Mouse (Mus musculus): ENCODE measurements at regions not wholly inside any gene's neighbourhood (a gene's known extent, or its start where the extent isn't known, plus 50 kb on each side); places are given as distances from the start of the nearest gene placed in this dataset.
A peak's percentile ranks its signal among the peaks of the same experiment; 100 is the strongest.

- H3K4me1 ChIP-seq (ENCODE audit: control insufficient read depth, insufficient read depth, low read length) = no peaks in the 10 kb centered on the region
- H3K9ac ChIP-seq (ENCODE audit: low read depth, low read length) = no peak overlapping the region
Measured at GRCm38 (mm10) chr8:12076811-12077375, 201.7 kb upstream of the A230072I06Rik start.

GRCm38 (mm10) chr8:12077896-12078295 lies 200.7 kb upstream of the A230072I06Rik start:
- no peak overlapping the region for H3K4me2 ChIP-seq (ENCODE audit: low read depth, low read length)
- H3K9me3 ChIP-seq (ENCODE audit: control insufficient read depth, low read length) = no peaks in the 10 kb centered on the region
- no peak overlapping the region for H3K4me3 ChIP-seq (ENCODE audit: low read length)
- no peak for ATAC-seq
- H3K36me3 ChIP-seq (ENCODE audit: control insufficient read depth, insufficient read depth, low read length) = no peaks in the 10 kb centered on the region
- no peaks in the 10 kb centered on the region for H3K27me3 ChIP-seq (replicated peaks; ENCODE audit: control insufficient read depth, insufficient read depth, low read length)
- WGBS = 75% methylated on average over 2 of the region's 2 CpGs
- no peak overlapping the region for H3K9ac ChIP-seq (ENCODE audit: low read depth, low read length)
- H3K4me1 ChIP-seq (ENCODE audit: control insufficient read depth, insufficient read depth, low read length) = no peaks in the 10 kb centered on the region
- H3K27ac ChIP-seq (ENCODE audit: low read length) = no peak overlapping the region

More at GRCm38 (mm10) chr8:12076811-12077375, 201.7 kb upstream of the A230072I06Rik start:
- Histone ChIP-seq H3K27ac (ENCODE audit: low read length) (no peak overlapping the region), H3K36me3 (ENCODE audit: control insufficient read depth, insufficient read depth, low read length) (no peaks in the 10 kb centered on the region), H3K27me3 (replicated peaks; ENCODE audit: control insufficient read depth, insufficient read depth, low read length) (no peaks in the 10 kb centered on the region), H3K9me3 (ENCODE audit: control insufficient read depth, low read length) (no peaks in the 10 kb centered on the region), H3K4me3 (ENCODE audit: low read length) (no peak overlapping the region), H3K4me2 (ENCODE audit: low read depth, low read length) (no peak overlapping the region)
- no peak for ATAC-seq
- 83% methylated on average over 10 of the region's 10 CpGs for WGBS

GRCm38 (mm10) chr8:12078679-12079566 lies 199.7 kb upstream of the A230072I06Rik start:
- 73% methylated on average over 14 of the region's 14 CpGs for WGBS
- Histone ChIP-seq H3K36me3 (ENCODE audit: control insufficient read depth, insufficient read depth, low read length) (no peaks in the 10 kb centered on the region), H3K27ac (ENCODE audit: low read length) (no peak overlapping the region), H3K27me3 (replicated peaks; ENCODE audit: control insufficient read depth, insufficient read depth, low read length) (no peaks in the 10 kb centered on the region), H3K4me1 (ENCODE audit: control insufficient read depth, insufficient read depth, low read length) (no peaks in the 10 kb centered on the region), H3K4me3 (ENCODE audit: low read length) (no peak overlapping the region), H3K9me3 (ENCODE audit: control insufficient read depth, low read length) (no peaks in the 10 kb centered on the region), H3K4me2 (ENCODE audit: low read depth, low read length) (no peak overlapping the region), H3K9ac (ENCODE audit: low read depth, low read length) (no peak overlapping the region)
- no peak for ATAC-seq

GRCm38 (mm10) chr8:12081536-12081935 lies 197.1 kb upstream of the A230072I06Rik start:
- ATAC-seq = peak; percentile 60
- no peak overlapping the region for H3K4me3 ChIP-seq (ENCODE audit: low read length)
- no peak overlapping the region for H3K27ac ChIP-seq (ENCODE audit: low read length)
- H3K36me3 ChIP-seq (ENCODE audit: control insufficient read depth, insufficient read depth, low read length) = no peaks in the 10 kb centered on the region
- no peaks in the 10 kb centered on the region for H3K9me3 ChIP-seq (ENCODE audit: control insufficient read depth, low read length)
- no peak overlapping the region for H3K9ac ChIP-seq (ENCODE audit: low read depth, low read length)
- H3K27me3 ChIP-seq (replicated peaks; ENCODE audit: control insufficient read depth, insufficient read depth, low read length) = no peaks in the 10 kb centered on the region
- H3K4me2 ChIP-seq (ENCODE audit: low read depth, low read length) = no peak overlapping the region
- no peaks in the 10 kb centered on the region for H3K4me1 ChIP-seq (ENCODE audit: control insufficient read depth, insufficient read depth, low read length)
- WGBS = 77% methylated on average over 5 of the region's 5 CpGs

GRCm38 (mm10) chr8:12087192-12087800 lies 191.3 kb upstream of the A230072I06Rik start:
- H3K27me3 ChIP-seq (replicated peaks; ENCODE audit: control insufficient read depth, insufficient read depth, low read length) = no peaks in the 10 kb centered on the region
- H3K4me1 ChIP-seq (ENCODE audit: control insufficient read depth, insufficient read depth, low read length) = no peaks in the 10 kb centered on the region
- no peak for ATAC-seq
- no peaks in the 10 kb centered on the region for H3K36me3 ChIP-seq (ENCODE audit: control insufficient read depth, insufficient read depth, low read length)
- H3K4me2 ChIP-seq (ENCODE audit: low read depth, low read length) = no peak overlapping the region
- H3K4me3 ChIP-seq (ENCODE audit: low read length) = no peak overlapping the region
- no peaks in the 10 kb centered on the region for H3K9me3 ChIP-seq (ENCODE audit: control insufficient read depth, low read length)
- no peak overlapping the region for H3K9ac ChIP-seq (ENCODE audit: low read depth, low read length)
- 84% methylated on average over 10 of the region's 10 CpGs for WGBS
- H3K27ac ChIP-seq (ENCODE audit: low read length) = no peak overlapping the region

GRCm38 (mm10) chr8:12100145-12100544 lies 178.5 kb upstream of the A230072I06Rik start:
- Histone ChIP-seq H3K9ac (ENCODE audit: low read depth, low read length) (no peak overlapping the region), H3K9me3 (ENCODE audit: control insufficient read depth, low read length) (no peaks in the 10 kb centered on the region), H3K36me3 (ENCODE audit: control insufficient read depth, insufficient read depth, low read length) (no peaks in the 10 kb centered on the region), H3K4me1 (ENCODE audit: control insufficient read depth, insufficient read depth, low read length) (0 out of 2 replicates have a peak, but pooled peaks cover 4% of the 10 kb centered on the region), H3K27me3 (replicated peaks; ENCODE audit: control insufficient read depth, insufficient read depth, low read length) (no peaks in the 10 kb centered on the region), H3K27ac (ENCODE audit: low read length) (no peak overlapping the region), H3K4me3 (ENCODE audit: low read length) (no peak overlapping the region), H3K4me2 (ENCODE audit: low read depth, low read length) (no peak overlapping the region)
- 51% methylated on average over 8 of the region's 8 CpGs for WGBS
- peak; percentile 96 for ATAC-seq

GRCm38 (mm10) chr8:12103296-12103695 lies 175.3 kb upstream of the A230072I06Rik start:
- 75% methylated on average over 4 of the region's 4 CpGs for WGBS
- Histone ChIP-seq H3K27ac (ENCODE audit: low read length) (no peak overlapping the region), H3K27me3 (replicated peaks; ENCODE audit: control insufficient read depth, insufficient read depth, low read length) (no peaks in the 10 kb centered on the region), H3K9me3 (ENCODE audit: control insufficient read depth, low read length) (no peaks in the 10 kb centered on the region), H3K4me3 (ENCODE audit: low read length) (no peak overlapping the region), H3K4me2 (ENCODE audit: low read depth, low read length) (no peak overlapping the region), H3K4me1 (ENCODE audit: control insufficient read depth, insufficient read depth, low read length) (0 out of 2 replicates have a peak, but pooled peaks cover 4% of the 10 kb centered on the region), H3K9ac (ENCODE audit: low read depth, low read length) (no peak overlapping the region), H3K36me3 (ENCODE audit: control insufficient read depth, insufficient read depth, low read length) (no peaks in the 10 kb centered on the region)
- no peak for ATAC-seq

GRCm38 (mm10) chr8:12105106-12105901 lies 173.3 kb upstream of the A230072I06Rik start:
- Histone ChIP-seq H3K9ac (ENCODE audit: low read depth, low read length) (no peak overlapping the region), H3K4me3 (ENCODE audit: low read length) (no peak overlapping the region), H3K4me1 (ENCODE audit: control insufficient read depth, insufficient read depth, low read length) (no peaks in the 10 kb centered on the region), H3K36me3 (ENCODE audit: control insufficient read depth, insufficient read depth, low read length) (no peaks in the 10 kb centered on the region), H3K9me3 (ENCODE audit: control insufficient read depth, low read length) (no peaks in the 10 kb centered on the region), H3K27me3 (replicated peaks; ENCODE audit: control insufficient read depth, insufficient read depth, low read length) (no peaks in the 10 kb centered on the region), H3K27ac (ENCODE audit: low read length) (no peak overlapping the region), H3K4me2 (ENCODE audit: low read depth, low read length) (no peak overlapping the region)
- WGBS = 49% methylated on average over 15 of the region's 15 CpGs
- ATAC-seq = no peak

- Histone ChIP-seq H3K27me3 (replicated peaks; ENCODE audit: control insufficient read depth, insufficient read depth, low read length) (no peaks in the 10 kb centered on the region), H3K36me3 (ENCODE audit: control insufficient read depth, insufficient read depth, low read length) (no peaks in the 10 kb centered on the region), H3K4me2 (ENCODE audit: low read depth, low read length) (no peak overlapping the region), H3K4me3 (ENCODE audit: low read length) (no peak overlapping the region), H3K4me1 (ENCODE audit: control insufficient read depth, insufficient read depth, low read length) (no peaks in the 10 kb centered on the region), H3K9me3 (ENCODE audit: control insufficient read depth, low read length) (no peaks in the 10 kb centered on the region), H3K9ac (ENCODE audit: low read depth, low read length) (no peak overlapping the region), H3K27ac (ENCODE audit: low read length) (no peak overlapping the region)
- no peak for ATAC-seq
- 58% methylated on average over 5 of the region's 5 CpGs for WGBS
Measured at GRCm38 (mm10) chr8:12108578-12108977, 170.0 kb upstream of the A230072I06Rik start.
